Comparison of ENCODE assay signal across 29 mouse cellular contexts in genomic region chr8:125704434-125704833, GRCm38 (mm10). TPM values are rescaled to one million over a fixed set of nuclear protein-coding genes. Genes with fewer than 3 reads are reported as not detected.
A peak's percentile ranks its signal among the peaks of the same experiment; 100 is the strongest.
DNase-seq lines count a peak whose midpoint lies in the region; ATAC-seq lines count a peak whose summit lies in the region.
"Had no signal": no experiment of that assay in that cellular context is flagged by ENCODE, and none has a peak within 500 bp of the region (broad histone marks: within the 10 kb centered on the region; RNA-seq: fewer than 3 reads in every experiment).

No protein-coding gene starts in this region.

- no peaks in the 10 kb centered on the region for H3K4me1 ChIP-seq in intestine, embryonic 15.5 days (replicated peaks)
- H3K4me1 ChIP-seq: embryonic facial prominence, embryonic 13.5 days; embryonic facial prominence, embryonic 15.5 days; forebrain, embryonic 10.5 days; forebrain, embryonic 12.5 days had no signal

- H3K27me3 ChIP-seq in intestine, embryonic 15.5 days (replicated peaks): no peaks in the 10 kb centered on the region
- H3K27me3 ChIP-seq: CH12.LX; embryonic facial prominence, embryonic 13.5 days; embryonic facial prominence, embryonic 15.5 days; forebrain, embryonic 12.5 days; Patski had no signal

- H3K9ac ChIP-seq in intestine, embryonic 15.5 days: no peak overlapping the region
- H3K9ac ChIP-seq: embryonic facial prominence, embryonic 13.5 days; embryonic facial prominence, embryonic 15.5 days; forebrain, embryonic 12.5 days had no signal

- H3K27ac ChIP-seq in intestine, embryonic 15.5 days: no peak overlapping the region
- H3K27ac ChIP-seq: embryonic facial prominence, embryonic 13.5 days; embryonic facial prominence, embryonic 15.5 days; forebrain, embryonic 10.5 days; forebrain, embryonic 12.5 days had no signal

- no peak overlapping the region for H3K4me3 ChIP-seq in intestine, embryonic 15.5 days (replicated peaks)
- H3K4me3 ChIP-seq: embryonic facial prominence, embryonic 13.5 days; embryonic facial prominence, embryonic 15.5 days; erythroblast, embryonic 14.5 days; forebrain, embryonic 10.5 days; forebrain, embryonic 12.5 days had no signal

- H3K36me3 ChIP-seq in intestine, embryonic 15.5 days: no peaks in the 10 kb centered on the region
- H3K36me3 ChIP-seq: embryonic facial prominence, embryonic 13.5 days; embryonic facial prominence, embryonic 15.5 days; forebrain, embryonic 10.5 days; forebrain, embryonic 12.5 days; G1E had no signal

- no peaks in the 10 kb centered on the region for H3K9me3 ChIP-seq in intestine, embryonic 15.5 days
- H3K9me3 ChIP-seq: embryonic facial prominence, embryonic 13.5 days; embryonic facial prominence, embryonic 15.5 days; forebrain, embryonic 10.5 days; forebrain, embryonic 12.5 days had no signal

- DNase-seq in testis, postnatal 14 days (ENCODE audit: low spot score): peak; percentile 41
- DNase-seq in testis, postnatal 10 days (ENCODE audit: low spot score): no peak
- peak; percentile 65 for DNase-seq in ES-CJ7 (ENCODE audit: low read depth, low spot score)
- peak; percentile 85 for DNase-seq in R1 (ENCODE audit: low read depth, low spot score)
- no peak for DNase-seq in spleen, postnatal 10 days (ENCODE audit: low spot score in 2 of 2)
- no peak for DNase-seq in kidney, adult 11 months
- DNase-seq: adrenal gland, adult 8-10 months; adrenal gland, postnatal 14 days; adrenal gland, postnatal 36 days; B cell, adult 2 months; cerebellum, adult 11-12 months; cerebellum, adult 2 months; cerebellum, adult 9-11 months; cerebellum, postnatal 14 days; cerebellum, postnatal 36 days; embryo, embryonic 11 days had no signal

- H3K4me2 ChIP-seq in intestine, embryonic 15.5 days (replicated peaks): no peak overlapping the region
- H3K4me2 ChIP-seq: embryonic facial prominence, embryonic 13.5 days; embryonic facial prominence, embryonic 15.5 days; forebrain, embryonic 12.5 days had no signal

- no peak for ATAC-seq in intestine, embryonic 15.5 days
- ATAC-seq: activated CD4-positive, CD25-positive, alpha-beta regulatory T cell, adult 4 months; CD4-positive, CD25-positive, alpha-beta regulatory T cell, adult 4 months; forebrain, embryonic 14.5 days; forebrain, embryonic 16.5 days; Patski had no signal

- WGBS in intestine, embryonic 15.5 days: 92% methylated on average over 6 of the region's 6 CpGs

RNA-seq across cellular contexts. Expression of gene Ntpcr, which starts 25.3 kb away (rescaled TPM):
- polyA plus RNA-seq in intestine, embryonic 15.5 days (2015; fragmentation: Nextera tagmentation; extraction: Ambion mirVana): 27.7 and 31.2 TPM in 2 replicates
- polyA plus RNA-seq: G1E had no signal

RNA-seq across cellular contexts. Expression of gene Map10, which starts 34.8 kb away (rescaled TPM):
- polyA plus RNA-seq in intestine, embryonic 15.5 days (2015; fragmentation: Nextera tagmentation; extraction: Ambion mirVana): 4.7 and 4.9 TPM in 2 replicates
- polyA plus RNA-seq: erythroblast, embryonic 14.5 days; G1E; Patski had no signal

Comparison
In these comparisons a context has a peak if more than half of its experiments do, and no peak if none do; other contexts are left out.
1. DNase-seq: peak in testis, postnatal 14 days (single experiment), ES-CJ7 (single experiment) and R1 (single experiment); none in testis, postnatal 10 days (single experiment), spleen, postnatal 10 days (0 of 2) and kidney, adult 11 months (single experiment).